Mouse (Mus musculus): Measurements from ENCODE around the gene Cela3a. TPM values are rescaled to one million over a fixed set of nuclear protein-coding genes. Genes with fewer than 3 reads are reported as not detected.

The Cela3a gene
- total RNA-seq (2014; rRNA removed) (not detected in 2 replicates), polyA plus RNA-seq (2015; fragmentation: Nextera tagmentation; extraction: Ambion mirVana) (not detected in 2 replicates)

- no peaks in the 10 kb centered on the region for H3K9me3 ChIP-seq (ENCODE audit: low read length)
- H3K4me2 ChIP-seq (ENCODE audit: low read depth, low read length): no peak within 1 kb of the TSS
- ATAC-seq (no peak), DNase-seq (ENCODE audit: low spot score) (no peak)
- H3K4me1 ChIP-seq (ENCODE audit: insufficient read depth, low read length): no peaks in the 10 kb centered on the region
- 94% methylated on average over 5 of the region's 5 CpGs for WGBS
- no peak within 1 kb of the TSS for H3K27ac ChIP-seq
- TF ChIP-seq CTCF (IDR thresholded peaks at IDR 0.05; ENCODE audit: low read depth): no peak
- no peaks in the 10 kb centered on the region for H3K27me3 ChIP-seq (ENCODE audit: insufficient read depth, low read length)
- H3K9ac ChIP-seq (replicated peaks; ENCODE audit: low read length): no peak within 1 kb of the TSS
- H3K36me3 ChIP-seq (ENCODE audit: insufficient read depth, low read length): no peaks in the 10 kb centered on the region
- no peak within 1 kb of the TSS for H3K4me3 ChIP-seq (ENCODE audit: low read length)
These were observed at the start of gene Cela3a for GRCm38 (mm10) chr4:137409691-137410090. TSS of gene Cela3a (minus strand) at chr4:137409791.

- 68% methylated on average over 5 of the region's 5 CpGs for WGBS
- TF ChIP-seq CTCF (IDR thresholded peaks at IDR 0.05; ENCODE audit: low read depth): no peak
- Histone ChIP-seq H3K27me3 (ENCODE audit: insufficient read depth, low read length) (no peaks in the 10 kb centered on the region), H3K4me1 (ENCODE audit: insufficient read depth, low read length) (no peaks in the 10 kb centered on the region), H3K4me3 (ENCODE audit: low read length) (no peak overlapping the region), H3K9me3 (ENCODE audit: low read length) (no peaks in the 10 kb centered on the region), H3K4me2 (ENCODE audit: low read depth, low read length) (no peak overlapping the region), H3K27ac (no peak overlapping the region), H3K9ac (replicated peaks; ENCODE audit: low read length) (no peak overlapping the region), H3K36me3 (ENCODE audit: insufficient read depth, low read length) (no peaks in the 10 kb centered on the region)
- DNase-seq (ENCODE audit: low spot score): no peak
- no peak for ATAC-seq
These were observed 49.3 kb upstream of the Cela3a start for GRCm38 (mm10) chr4:137458861-137459260.

- H3K4me2 ChIP-seq (ENCODE audit: low read depth, low read length): no peak overlapping the region
- TF ChIP-seq CTCF (IDR thresholded peaks at IDR 0.05; ENCODE audit: low read depth): no peak
- no peak for DNase-seq (ENCODE audit: low spot score)
- no peaks in the 10 kb centered on the region for H3K9me3 ChIP-seq (ENCODE audit: low read length)
- H3K9ac ChIP-seq (replicated peaks; ENCODE audit: low read length): no peak overlapping the region
- H3K36me3 ChIP-seq (ENCODE audit: insufficient read depth, low read length): no peaks in the 10 kb centered on the region
- no peak for ATAC-seq
- no peak overlapping the region for H3K4me3 ChIP-seq (ENCODE audit: low read length)
- 78% methylated on average over 9 of the region's 9 CpGs for WGBS
- H3K27ac ChIP-seq: no peak overlapping the region
- no peaks in the 10 kb centered on the region for H3K27me3 ChIP-seq (ENCODE audit: insufficient read depth, low read length)
- no peaks in the 10 kb centered on the region for H3K4me1 ChIP-seq (ENCODE audit: insufficient read depth, low read length)
These were observed 48.7 kb upstream of the Cela3a start for GRCm38 (mm10) chr4:137458310-137458709.

GRCm38 (mm10) chr4:137457292-137457691 is 47.7 kb upstream of the Cela3a start:
- Histone ChIP-seq H3K4me1 (ENCODE audit: insufficient read depth, low read length) (no peaks in the 10 kb centered on the region), H3K4me2 (ENCODE audit: low read depth, low read length) (no peak overlapping the region), H3K27me3 (ENCODE audit: insufficient read depth, low read length) (no peaks in the 10 kb centered on the region), H3K9me3 (ENCODE audit: low read length) (no peaks in the 10 kb centered on the region), H3K27ac (no peak overlapping the region), H3K36me3 (ENCODE audit: insufficient read depth, low read length) (no peaks in the 10 kb centered on the region), H3K9ac (replicated peaks; ENCODE audit: low read length) (no peak overlapping the region), H3K4me3 (ENCODE audit: low read length) (no peak overlapping the region)
- no peak for TF ChIP-seq CTCF (IDR thresholded peaks at IDR 0.05; ENCODE audit: low read depth)
- 64% methylated on average over 4 of the region's 4 CpGs for WGBS
- no peak for ATAC-seq
- no peak for DNase-seq (ENCODE audit: low spot score)

- Histone ChIP-seq H3K27me3 (ENCODE audit: insufficient read depth, low read length) (no peaks in the 10 kb centered on the region), H3K36me3 (ENCODE audit: insufficient read depth, low read length) (no peaks in the 10 kb centered on the region), H3K4me3 (ENCODE audit: low read length) (no peak overlapping the region), H3K9ac (replicated peaks; ENCODE audit: low read length) (no peak overlapping the region), H3K4me1 (ENCODE audit: insufficient read depth, low read length) (no peaks in the 10 kb centered on the region), H3K27ac (no peak overlapping the region), H3K9me3 (ENCODE audit: low read length) (no peaks in the 10 kb centered on the region), H3K4me2 (ENCODE audit: low read depth, low read length) (no peak overlapping the region)
- DNase-seq (ENCODE audit: low spot score): no peak
- TF ChIP-seq CTCF (IDR thresholded peaks at IDR 0.05; ENCODE audit: low read depth): no peak
- 80% methylated on average over 12 of the region's 12 CpGs for WGBS
- no peak for ATAC-seq
These were observed 47.0 kb upstream of the Cela3a start for GRCm38 (mm10) chr4:137456581-137456980.

GRCm38 (mm10) chr4:137454582-137454981 is 45.0 kb upstream of the Cela3a start:
- H3K36me3 ChIP-seq (ENCODE audit: insufficient read depth, low read length): no peaks in the 10 kb centered on the region
- H3K4me1 ChIP-seq (ENCODE audit: insufficient read depth, low read length): no peaks in the 10 kb centered on the region
- H3K4me3 ChIP-seq (ENCODE audit: low read length): no peak overlapping the region
- no peak overlapping the region for H3K9ac ChIP-seq (replicated peaks; ENCODE audit: low read length)
- WGBS: 91% methylated on average over 14 of the region's 14 CpGs
- ATAC-seq: no peak
- H3K9me3 ChIP-seq (ENCODE audit: low read length): no peaks in the 10 kb centered on the region
- TF ChIP-seq CTCF (IDR thresholded peaks at IDR 0.05; ENCODE audit: low read depth): no peak
- no peaks in the 10 kb centered on the region for H3K27me3 ChIP-seq (ENCODE audit: insufficient read depth, low read length)
- DNase-seq (ENCODE audit: low spot score): no peak
- no peak overlapping the region for H3K4me2 ChIP-seq (ENCODE audit: low read depth, low read length)
- no peak overlapping the region for H3K27ac ChIP-seq

GRCm38 (mm10) chr4:137453234-137453767 is 43.7 kb upstream of the Cela3a start, which contains the start of gene 1700013G24Rik:
TSS of gene 1700013G24Rik (plus strand) at chr4:137453284.
- H3K36me3 ChIP-seq (ENCODE audit: insufficient read depth, low read length): no peaks in the 10 kb centered on the region
- TF ChIP-seq CTCF (IDR thresholded peaks at IDR 0.05; ENCODE audit: low read depth): no peak
- no peak within 1 kb of the TSS for H3K4me3 ChIP-seq (ENCODE audit: low read length)
- no peaks in the 10 kb centered on the region for H3K27me3 ChIP-seq (ENCODE audit: insufficient read depth, low read length)
- H3K9ac ChIP-seq (replicated peaks; ENCODE audit: low read length): no peak within 1 kb of the TSS
- H3K27ac ChIP-seq: no peak within 1 kb of the TSS
- WGBS: 84% methylated on average over 8 of the region's 8 CpGs
- no peaks in the 10 kb centered on the region for H3K9me3 ChIP-seq (ENCODE audit: low read length)
- ATAC-seq (no peak), DNase-seq (ENCODE audit: low spot score) (no peak)
- no peaks in the 10 kb centered on the region for H3K4me1 ChIP-seq (ENCODE audit: insufficient read depth, low read length)
- no peak within 1 kb of the TSS for H3K4me2 ChIP-seq (ENCODE audit: low read depth, low read length)
